Mouse (Mus musculus) c-Kit-positive CD71-positive TER-119-negative erythroid progenitor cells, embryonic 14.5 days (primary cell): ENCODE data around the gene Prrg2.
"Not testable (repeated sequence)": the region's sequence is repeated elsewhere in the genome, so short reads cannot be mapped to it uniquely, and the experiment has no call there.

Experiments
- DNase-seq: peaks from one replicate; pipeline ENCODE4 v3.0.0-alpha.2; 2013; ENCODE audit warnings: low read depth

Prrg2 gene

DNA sequence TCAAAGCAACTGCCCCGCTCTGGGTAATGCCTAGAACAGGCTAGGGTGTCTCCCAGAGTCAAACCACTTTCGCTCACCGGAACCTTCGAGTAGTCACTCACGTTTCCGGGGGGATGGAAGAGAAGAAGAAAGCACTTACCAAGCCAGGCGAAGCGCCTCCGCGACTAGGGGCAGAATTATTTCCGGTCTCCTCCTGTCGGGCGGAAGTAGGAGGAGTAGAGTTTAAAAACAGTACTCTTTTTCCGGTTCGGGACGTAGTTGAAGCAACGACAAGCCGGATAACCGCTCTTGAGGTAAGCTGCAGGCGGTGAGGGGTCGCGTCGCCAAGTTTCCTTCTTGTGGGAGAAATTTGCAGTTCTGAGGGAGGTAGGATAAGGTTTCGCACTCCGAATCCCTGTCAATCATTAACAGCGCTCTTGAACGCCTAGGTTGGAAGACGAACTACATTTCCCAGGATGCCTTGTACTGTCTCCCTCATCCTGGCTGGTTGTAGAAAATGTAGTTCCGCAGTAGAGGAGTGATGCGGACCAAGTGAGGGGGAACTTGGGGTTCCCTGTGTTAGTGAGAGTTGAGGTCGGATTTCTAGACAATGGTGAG is at the start of gene Prrg2, which contains the start of gene Nosip:
TSS of gene Prrg2 (minus strand) at position 439 of the 597 bp plus-strand sequence.
TSS of gene Nosip (plus strand) at position 191 of the 597 bp plus-strand sequence.
- DNase-seq = peak; percentile 100

DNA sequence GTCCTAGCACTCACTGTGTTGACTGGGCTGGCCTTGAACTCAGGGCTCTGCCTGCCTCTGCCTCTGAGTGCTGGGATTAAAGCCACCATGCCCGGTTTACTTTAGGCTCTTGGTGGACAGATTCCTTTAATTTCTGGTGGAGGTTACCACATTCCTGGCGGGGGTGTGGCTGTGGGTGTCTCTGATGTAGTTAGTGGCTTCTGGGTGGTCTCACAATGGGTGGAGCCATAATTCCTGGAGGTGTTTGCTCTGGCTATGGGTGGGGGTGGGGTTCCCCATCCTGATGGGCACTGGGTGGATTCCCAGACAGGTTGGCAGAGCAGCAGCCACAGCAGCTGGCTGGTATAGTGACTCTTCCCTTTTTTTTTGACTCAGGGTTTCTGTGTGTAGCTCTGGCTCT is 49.5 kb upstream of the Prrg2 start:
- no peak for DNase-seq

DNA sequence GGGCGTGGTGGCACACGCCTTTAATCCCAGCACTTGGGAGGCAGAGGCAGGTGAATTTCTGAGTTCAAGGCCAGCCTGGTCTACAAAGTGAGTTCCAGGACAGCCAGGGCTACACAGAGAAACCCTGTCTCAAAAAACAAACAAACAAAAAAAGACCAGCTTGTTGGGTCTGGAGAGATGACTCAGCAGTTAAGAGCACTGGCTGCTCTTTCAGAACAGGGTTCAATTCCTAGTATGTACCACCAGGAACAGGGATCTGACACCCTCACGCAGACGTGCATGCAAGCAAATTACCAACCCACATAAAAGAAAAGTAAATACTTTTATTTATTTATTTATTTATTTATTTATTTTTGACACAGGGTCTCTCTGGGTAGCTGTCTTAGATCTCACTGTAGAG is 47.6 kb upstream of the Prrg2 start:
- DNase-seq = not testable (repeated sequence)

DNA sequence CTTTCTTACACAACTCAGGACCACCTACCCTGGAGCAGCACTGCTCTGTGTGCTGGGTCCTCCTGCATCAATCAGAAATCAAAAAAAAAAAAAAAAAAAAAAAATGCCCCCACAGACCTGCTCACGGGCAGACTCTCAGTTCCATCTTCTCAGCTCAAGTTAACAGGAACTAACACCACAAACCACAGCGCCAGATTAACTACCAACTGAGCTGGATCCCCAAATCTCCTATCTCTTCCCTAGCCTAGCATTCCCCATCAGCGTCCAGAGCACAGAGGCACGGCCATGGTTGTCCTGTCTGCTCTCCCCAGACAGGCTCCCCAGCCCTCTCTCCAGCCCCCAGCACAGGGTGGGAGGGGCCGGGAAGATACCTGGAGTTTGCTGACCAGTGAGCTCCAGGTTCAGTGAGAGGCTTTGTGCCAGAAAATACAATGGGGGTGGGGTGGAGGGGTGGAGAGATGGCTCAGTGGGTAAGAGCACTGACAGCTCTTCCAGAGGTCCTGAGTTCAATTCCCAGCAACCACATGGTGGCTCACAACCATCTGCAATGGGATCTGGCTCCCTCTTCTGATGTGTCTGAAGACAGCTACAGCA is 44.7 kb upstream of the Prrg2 start:
- DNase-seq = no peak

DNA sequence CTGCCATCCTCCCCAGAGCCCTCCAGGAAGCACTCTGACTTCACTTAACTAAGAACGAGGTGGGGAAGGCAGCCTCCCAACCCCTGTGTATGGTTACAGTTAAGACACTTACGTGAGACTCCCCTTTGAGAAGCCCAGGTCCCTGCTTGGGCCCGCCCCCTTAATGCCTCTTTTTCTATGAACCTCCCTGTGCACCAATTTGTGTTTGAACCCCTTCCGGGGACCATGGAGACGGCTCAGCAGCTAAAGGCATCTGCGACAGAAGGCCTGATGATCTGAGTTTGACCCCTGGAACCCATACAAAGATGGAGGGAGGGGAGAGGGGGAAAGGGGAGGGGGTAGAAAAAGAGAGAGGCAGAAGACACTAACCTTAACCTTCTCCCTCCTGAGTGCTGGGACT is 44.0 kb upstream of the Prrg2 start:
- DNase-seq = no peak

DNA sequence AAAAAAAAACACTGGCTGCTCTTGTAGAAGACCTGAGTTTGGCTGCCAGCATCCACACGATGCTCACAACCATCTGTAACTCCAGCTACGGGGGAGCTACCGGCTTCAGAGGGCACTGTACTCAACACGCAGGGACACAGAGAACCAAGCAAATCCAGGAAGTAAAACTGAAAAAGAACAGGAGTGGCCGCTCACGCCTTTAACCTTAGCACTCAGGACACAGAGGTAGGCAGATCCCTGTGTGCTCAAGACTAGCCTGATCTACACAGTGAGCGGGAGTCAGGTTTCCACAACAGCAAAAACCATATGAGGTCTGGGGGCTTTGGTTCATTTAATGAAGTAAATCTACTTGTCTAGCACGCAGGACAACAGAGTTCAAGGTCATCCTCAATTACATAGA is 43.0 kb upstream of the Prrg2 start:
- no peak for DNase-seq

DNA sequence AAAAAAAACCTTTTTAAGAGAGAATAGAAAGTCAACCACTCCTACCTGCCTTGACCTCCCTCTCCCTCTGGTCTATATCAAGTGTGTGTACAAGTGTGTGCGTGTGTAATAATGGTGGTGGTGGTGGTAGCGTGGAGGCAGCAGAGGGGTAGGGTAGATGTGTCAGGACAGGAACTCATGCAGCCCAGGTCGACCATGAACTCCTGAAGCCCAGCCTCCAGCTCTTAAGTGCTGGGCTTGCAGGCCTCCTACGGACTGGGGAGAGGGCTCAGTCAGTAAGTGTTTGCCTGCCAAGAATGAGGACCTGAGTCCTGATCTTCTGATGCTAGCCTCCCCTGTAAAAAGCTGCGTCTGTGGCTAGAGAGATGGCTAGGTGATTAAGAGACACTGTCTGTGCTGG is 42.5 kb upstream of the Prrg2 start:
- no peak for DNase-seq

DNA sequence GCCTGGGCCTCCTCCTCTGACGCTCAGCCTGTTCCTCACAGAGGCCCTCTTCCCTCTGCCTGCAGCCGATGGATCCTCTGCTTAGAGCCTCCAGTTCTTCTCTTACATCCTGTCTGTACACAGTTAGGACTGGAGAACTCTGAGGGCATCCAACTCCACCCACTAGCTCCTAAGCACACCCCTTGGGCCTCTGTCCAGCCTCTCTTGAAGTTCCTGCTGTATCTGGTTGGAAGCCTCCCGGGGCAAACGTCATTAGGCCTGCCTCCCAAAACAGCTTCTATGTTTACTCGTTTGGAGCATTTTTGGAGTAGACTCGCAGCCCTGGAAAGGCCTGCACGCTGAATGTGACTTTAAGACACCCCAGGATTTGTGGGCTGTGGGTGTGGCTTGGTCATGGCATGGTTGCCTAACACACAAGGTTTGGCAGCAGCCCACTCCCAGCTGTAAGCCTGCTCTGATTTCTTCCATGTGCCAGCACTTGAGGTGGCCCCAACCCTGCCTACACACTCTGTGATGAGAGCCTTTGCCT is 41.2 kb upstream of the Prrg2 start, which contains the start of gene Fcgrt:
TSS of gene Fcgrt (minus strand) at position 200 of the 529 bp plus-strand sequence.
- DNase-seq = no peak

DNA sequence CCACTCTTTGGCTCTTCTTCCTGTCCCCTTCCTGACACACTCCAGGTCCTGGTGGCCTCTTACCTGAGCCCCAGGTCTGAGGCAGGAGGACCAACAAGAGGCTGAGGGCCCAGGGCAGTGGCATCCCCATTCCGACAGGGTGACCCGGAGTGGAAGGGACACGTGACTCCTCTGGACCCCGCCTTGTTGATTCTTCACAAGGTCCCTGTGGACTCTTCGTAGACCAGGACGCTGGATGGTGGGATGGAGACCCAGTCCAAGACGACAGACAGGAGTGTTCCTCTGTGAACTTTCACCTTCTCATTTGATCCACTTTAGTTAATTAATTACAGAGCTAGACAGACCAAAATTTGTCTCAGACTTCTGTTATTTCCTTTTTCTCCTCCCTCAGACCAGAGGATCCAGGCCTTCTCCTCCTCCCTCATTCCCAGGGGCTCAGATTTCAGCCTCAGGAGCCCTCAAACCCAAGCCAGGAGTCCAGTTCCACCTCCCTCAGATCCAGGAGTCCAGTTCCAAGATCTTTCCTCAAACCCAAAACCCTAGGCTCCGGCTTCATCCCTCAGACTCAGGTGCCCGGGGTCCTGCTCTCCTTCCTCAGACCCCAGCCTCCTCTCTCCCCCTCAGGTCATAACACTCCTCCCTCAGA is 40.6 kb upstream of the Prrg2 start:
- DNase-seq = no peak

DNA sequence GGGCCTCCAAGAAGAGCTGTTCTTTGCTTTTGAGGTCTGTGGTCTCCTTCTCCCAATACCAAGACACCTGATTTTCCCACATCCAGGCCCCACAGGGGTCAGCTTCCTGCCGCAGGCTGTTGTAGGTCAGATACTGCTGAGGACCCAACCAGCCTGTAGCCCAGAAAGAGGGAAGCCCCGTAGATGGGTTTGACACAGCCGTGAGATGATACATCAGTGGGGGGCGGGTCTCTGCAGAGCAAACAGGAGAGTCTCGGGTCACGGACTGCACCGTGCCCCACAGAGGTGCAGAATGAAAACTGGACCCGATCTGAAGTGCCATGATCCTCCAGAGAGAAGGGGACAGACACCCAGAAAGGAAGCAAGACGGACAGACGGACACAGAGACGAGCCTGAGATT is 40.0 kb upstream of the Prrg2 start:
- no peak for DNase-seq

DNA sequence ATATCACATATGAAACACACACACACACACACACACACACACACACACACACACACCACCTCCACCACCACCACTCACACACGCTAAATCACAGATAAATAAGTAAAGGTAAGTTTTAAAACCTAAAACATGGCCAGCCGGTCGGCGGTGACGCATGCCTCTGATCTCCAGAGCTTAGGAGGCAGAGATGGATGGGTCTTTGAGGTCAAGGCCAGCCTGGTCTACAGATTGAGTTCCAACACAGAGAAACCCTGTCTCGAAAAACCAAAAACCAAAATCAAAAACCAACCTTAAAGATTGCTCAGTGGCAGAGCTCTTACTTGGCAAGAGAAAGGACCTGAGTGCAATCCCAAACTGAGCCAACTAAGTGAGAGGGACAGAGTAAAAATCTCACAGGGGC is 37.6 kb upstream of the Prrg2 start:
- DNase-seq = no peak

DNA sequence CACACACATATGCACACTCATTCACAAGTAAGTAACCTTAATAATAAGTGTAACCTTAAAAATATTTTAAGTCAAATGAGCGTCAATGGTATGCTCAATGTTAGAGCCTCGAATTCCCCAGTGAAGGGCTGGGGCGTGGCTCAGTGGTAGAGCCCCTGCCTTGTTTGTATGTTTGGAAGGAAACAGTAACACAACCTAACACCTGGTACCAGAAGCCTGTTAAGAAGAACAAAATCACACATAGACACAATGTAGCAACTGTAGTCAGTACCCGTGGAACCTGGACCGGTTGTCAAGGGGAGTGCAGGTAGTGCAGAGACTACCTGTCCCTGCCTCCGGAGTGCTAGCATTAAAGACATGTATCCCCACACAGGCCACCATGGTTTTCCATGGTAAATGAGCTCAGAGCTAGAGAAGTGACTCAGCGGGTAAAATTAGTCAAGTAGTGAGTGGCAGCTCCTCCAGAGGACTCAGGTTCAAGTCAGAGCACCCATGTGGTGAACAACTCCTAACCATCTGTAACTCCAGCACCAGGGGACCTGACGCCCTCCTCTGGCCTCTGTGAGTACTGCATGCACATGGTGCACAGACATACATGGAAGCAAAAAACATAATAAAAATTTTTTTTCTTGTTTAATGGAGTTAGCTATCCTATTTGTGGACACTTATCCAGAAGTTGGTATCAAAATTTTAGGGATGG is 36.2 kb upstream of the Prrg2 start:
- no peak for DNase-seq

DNA sequence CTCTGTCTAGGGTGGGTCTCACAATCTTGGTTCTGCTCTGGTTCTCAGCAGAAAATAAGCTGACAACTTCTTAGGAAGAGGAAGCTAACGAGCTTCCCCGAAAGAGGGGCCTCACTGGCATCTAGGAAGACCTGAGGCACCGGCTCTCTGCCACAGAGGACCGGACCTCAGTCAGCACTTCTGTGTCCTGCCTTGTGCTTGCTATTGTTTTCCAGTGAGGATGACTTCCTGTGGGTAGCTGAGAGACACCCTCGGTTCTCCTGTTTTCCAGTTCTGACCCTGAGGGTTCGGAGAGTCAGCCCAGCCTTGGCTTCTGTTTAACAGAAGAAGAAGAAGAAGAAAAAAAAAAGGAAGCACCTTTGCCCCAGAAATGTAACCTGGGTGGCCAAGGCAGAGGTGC is 35.0 kb upstream of the Prrg2 start:
- DNase-seq = no peak

DNA sequence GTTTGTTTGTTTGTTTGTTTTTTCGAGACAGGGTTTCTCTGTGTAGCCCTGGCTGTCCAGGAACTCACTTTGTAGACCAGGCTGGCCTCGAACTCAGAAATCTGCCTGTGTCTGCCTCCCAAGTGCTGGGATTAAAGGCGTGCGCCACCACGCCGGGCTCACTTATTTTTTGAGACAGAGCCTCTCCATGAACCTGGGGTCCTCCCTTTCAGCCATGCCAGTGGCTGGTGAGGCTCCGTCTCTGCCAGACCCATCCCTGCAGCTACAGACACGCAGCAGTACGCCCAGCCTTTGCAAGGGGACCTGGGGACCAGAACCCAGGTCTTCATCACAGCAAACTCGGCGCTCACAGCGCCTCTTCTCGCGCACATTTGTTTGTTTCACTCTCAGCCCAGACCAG is 33.5 kb upstream of the Prrg2 start:
- not testable (repeated sequence) for DNase-seq

DNA sequence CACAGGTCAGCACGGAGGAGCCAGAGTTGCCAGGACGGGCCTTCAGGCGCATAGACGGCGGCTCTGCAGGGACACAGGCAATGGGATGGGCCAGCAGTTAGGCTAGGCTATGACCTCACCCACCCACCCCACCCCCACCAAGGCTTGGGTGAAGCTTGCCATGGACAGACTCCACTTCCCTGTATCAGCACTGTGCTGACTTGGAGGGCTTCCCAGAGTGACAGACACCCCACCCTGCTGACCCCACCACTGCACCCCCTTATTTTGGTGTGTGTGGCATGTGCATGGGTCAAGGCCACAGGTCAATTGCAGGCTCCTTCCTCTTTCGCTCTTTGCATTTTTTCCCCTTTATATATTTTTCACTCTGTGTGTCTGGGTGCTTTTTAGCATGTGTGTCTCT is 32.9 kb upstream of the Prrg2 start:
- no peak for DNase-seq

DNA sequence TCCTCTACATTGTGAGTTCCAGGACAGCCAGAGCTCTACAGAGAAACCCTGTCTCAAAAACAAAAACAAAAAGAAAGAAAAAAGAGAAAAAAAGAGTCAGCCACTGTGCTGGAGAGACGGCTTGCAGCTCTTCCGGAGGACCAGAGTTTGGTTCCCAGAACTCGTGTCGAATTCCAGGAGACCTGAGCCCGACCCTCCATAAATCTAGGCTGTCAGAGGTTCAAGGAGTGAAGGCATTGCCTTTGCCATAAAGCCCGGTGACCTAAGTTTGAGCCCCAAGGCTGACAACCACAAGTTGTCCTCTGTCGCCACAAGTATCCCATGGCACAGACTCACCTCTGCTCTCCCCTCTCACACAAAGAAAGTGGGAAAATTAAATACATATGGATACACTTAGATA is 31.6 kb upstream of the Prrg2 start:
- no peak for DNase-seq

DNA sequence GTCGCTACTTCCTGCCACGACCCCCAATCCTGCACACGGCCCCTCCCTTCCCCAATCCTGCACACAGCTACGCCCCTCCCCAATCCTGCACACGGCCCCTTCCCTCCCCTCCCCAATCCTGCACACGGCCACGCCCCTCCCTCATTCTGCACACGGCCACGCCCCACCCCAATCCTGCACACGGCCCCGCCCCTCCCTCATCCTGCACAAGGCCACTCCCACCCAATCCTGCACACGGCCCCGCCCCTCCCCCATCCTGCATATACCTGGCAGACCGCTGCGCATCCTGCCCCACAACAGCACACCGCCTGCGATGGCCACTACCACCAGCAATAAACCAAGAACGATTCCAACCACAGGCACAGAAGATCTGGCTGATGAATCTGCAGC is 31.0 kb upstream of the Prrg2 start:
- DNase-seq = no peak

DNA sequence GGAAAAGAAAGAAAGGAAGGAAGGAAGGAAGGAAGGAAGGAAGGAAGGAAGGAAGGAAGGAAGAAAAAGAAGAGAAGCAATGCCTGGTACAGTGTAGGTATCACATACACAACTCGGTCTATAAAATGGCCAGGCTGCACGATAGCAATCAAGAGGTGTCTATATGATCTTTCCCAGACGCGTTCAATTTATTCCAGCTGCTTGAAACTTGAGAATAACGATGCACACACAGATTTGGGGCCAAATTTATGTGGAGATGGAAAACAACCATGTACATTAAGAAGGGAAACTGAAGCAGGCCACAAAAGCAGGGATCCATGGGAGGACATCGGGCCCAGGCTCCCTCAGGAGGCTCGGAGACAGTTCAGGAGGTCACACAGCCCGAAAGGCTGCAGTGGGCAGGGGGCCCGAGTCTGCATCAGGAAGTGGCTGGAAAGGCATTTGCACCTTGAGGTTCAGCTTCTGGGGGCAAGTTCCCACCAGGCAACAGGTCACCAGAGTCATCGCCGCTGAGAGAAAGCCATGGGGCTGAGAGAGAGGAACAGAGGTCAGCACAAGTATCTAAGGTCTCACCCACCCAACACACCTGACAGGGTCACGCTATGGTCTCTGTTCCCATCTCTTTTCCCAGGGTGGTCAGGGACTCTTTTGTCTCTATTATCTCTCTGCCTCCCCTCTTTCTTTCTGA is 30.5 kb upstream of the Prrg2 start:
- DNase-seq = no peak

DNA sequence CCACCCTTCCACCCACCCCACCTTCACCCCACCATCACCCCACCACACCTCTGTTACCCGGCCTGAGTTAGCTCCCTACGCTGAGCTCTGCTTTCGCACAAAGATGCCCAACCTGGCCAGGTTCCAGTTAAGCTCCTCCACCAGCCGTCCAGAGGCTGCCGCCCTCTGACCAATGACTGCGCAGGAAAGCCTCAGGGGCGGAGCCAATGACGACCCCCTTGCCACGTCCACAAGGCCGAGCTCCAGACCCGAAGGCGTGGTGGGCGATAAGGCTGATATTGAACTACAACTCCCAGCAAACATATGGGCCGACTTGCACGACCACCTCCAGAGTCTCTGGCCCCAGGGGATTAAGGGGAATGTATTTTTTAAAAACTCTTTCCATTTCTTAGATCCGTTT is 29.6 kb upstream of the Prrg2 start, which contains the start of gene Rcn3:
TSS of gene Rcn3 (minus strand) at position 174 of the 400 bp plus-strand sequence.
- DNase-seq = peak; percentile 65

DNA sequence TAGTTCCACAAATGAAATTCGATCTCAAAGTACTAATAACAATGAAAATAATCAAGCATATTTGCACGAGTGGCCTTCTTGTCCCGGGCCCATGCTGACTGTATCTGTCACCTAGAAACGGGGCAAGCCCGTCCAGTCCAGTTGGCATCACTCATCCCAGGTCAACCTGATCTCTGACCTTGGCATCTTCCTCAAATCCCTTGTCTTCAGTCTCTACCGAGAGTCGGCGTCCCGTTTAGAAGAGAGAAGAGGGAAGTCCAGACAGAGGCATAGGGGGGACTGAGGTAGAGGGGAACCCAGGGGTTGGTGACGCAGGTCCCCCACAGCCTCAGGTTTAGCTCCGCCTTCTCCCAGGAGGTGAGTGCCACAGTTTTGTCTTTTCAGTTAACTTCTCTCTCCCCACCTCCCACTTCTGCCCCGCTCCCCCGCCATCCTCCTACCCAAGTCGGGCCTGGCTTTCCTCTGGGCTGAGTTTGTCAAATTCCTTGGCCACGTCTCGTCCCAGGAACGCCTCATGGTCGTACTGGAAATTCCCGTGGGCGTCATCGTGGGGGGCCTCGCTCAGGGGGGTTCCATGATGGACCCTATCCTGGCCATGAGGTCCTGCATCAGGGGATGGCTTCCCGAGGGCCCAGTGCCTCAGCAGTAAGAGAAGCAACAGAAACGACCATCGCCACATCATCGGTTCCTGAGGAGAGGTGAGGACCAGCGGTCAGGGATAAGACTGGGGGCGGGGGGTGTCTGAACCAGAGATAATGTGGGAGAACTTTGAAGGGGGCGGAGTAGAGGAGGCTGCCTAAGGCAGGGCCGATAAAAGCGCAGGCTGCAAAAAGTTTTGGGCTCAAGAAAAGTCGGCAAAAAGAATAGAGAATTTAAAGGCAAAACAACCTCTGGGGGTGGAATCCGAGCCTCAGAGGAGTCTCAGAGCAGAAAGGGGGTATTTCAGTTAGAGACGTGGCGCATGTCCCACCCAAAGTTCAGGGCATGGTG is 28.8 kb upstream of the Prrg2 start:
- no peak for DNase-seq
